Mouse (Mus musculus) lung, embryonic 14.5 days (tissue): ENCODE results near the gene E2f6. TPM values are rescaled to one million over a fixed set of nuclear protein-coding genes. Genes with fewer than 3 reads are reported as not detected.

ENCODE experiments used
- ATAC-seq: fragments of 200-750 bp; cut with Nextera tagmentation; 2 replicates; pipeline ENCODE4 v1.8.0; 2017; ENCODE audit warnings: mild to moderate bottlenecking, moderate TSS enrichment, moderate library complexity; ENCODE audit not compliant: insufficient read depth
- DNase-seq: peaks from one replicate; pipeline ENCODE4 v3.0.0-alpha.2; 2015
- H3K27ac ChIP-seq: fragments of 300-500 bp; sonication (generic); 2 replicates; pipeline ENCODE4 v1.5.1; 2014; ENCODE audit warnings: low read depth, mild to moderate bottlenecking, moderate library complexity
- H3K27me3 ChIP-seq: fragments of 300-500 bp; sonication (generic); 2 replicates; pipeline ENCODE4 v1.6.1; 2014; ENCODE audit warnings: low read length, control low read depth; ENCODE audit not compliant: insufficient read depth
- H3K36me3 ChIP-seq: fragments of 300-500 bp; sonication (generic); 2 replicates; pipeline ENCODE4 v1.6.1; 2014; ENCODE audit warnings: control low read depth; ENCODE audit not compliant: insufficient read depth
- H3K4me1 ChIP-seq: fragments of 300-500 bp; sonication (generic); 2 replicates; pipeline ENCODE4 v1.6.1; 2014; ENCODE audit warnings: antibody characterized with exemption, control low read depth; ENCODE audit not compliant: insufficient read depth
- H3K4me2 ChIP-seq: fragments of 300-500 bp; sonication (generic); 2 replicates; pipeline ENCODE4 v1.6.1; 2014; ENCODE audit warnings: mild to moderate bottlenecking
- H3K4me3 ChIP-seq: fragments of 300-500 bp; sonication (generic); 2 replicates; pipeline ENCODE4 v1.5.1; 2014; ENCODE audit warnings: low read depth, low read length
- H3K9ac ChIP-seq: fragments of 300-500 bp; sonication (generic); 2 replicates; pipeline ENCODE4 v1.6.1; 2014
- H3K9me3 ChIP-seq: fragments of 300-500 bp; sonication (generic); 2 replicates; pipeline ENCODE4 v1.6.1; 2016; ENCODE audit warnings: low read depth, low read length, control low read depth
- CTCF ChIP-seq: IDR thresholded peaks from 2 replicates; pipeline ENCODE4 v1.5.1; 2016; ENCODE audit warnings: antibody characterized with exemption, low read depth
- WGBS: fragments of 180-500 bp; shearing (Covaris S2); extraction: QIAGEN DNeasy Blood & Tissue Kit; methylation state at CpG from one replicate; pipeline ENCODE4 v1.1.7; 2014; 5-methylcytosine and 5-hydroxymethylcytosine counted together
- microRNA-seq: library from miRNA; unstranded; fragments of <30 nt; microRNA quantifications from one replicate; pipeline ENCODE4, GENCODE M21; 2016; ENCODE audit warnings: borderline number of aligned reads
- polyA plus RNA-seq: library from polyadenylated mRNA; unstranded; fragments of >200 nt; fragmentation: Nextera tagmentation; extraction: Ambion mirVana; gene quantifications from 2 replicates; pipeline ENCODE4 v1.2.1, GENCODE M21; 2014

E2f6 gene
- polyA plus RNA-seq, 1 experiment from 2014 or later, result 49.0 TPM

- ATAC-seq, result no peak
- Histone ChIP-seq H3K9ac (no peak overlapping the region), H3K27ac (no peak overlapping the region), H3K4me2 (no peak overlapping the region), H3K27me3 (no peaks in the 10 kb centered on the region), H3K4me1 (peaks cover 21% of the 10 kb centered on the region), H3K36me3 (no peaks in the 10 kb centered on the region), H3K4me3 (no peak overlapping the region), H3K9me3 (no peaks in the 10 kb centered on the region)
- DNase-seq, result no peak
- no peak for TF ChIP-seq CTCF
- 82% methylated on average over 4 of the region's 4 CpGs for whole genome bisulfite sequencing
These were observed 69.3 kb downstream of the E2f6 start for GRCm38 (mm10) chr12:16880077-16880476.

GRCm38 (mm10) chr12:16882442-16882841 lies 71.7 kb downstream of the E2f6 start:
- ATAC-seq (no peak), DNase-seq (no peak)
- Histone ChIP-seq H3K4me1 (0 out of 2 replicates have a peak, but pooled peaks cover 4% of the 10 kb centered on the region), H3K9me3 (no peaks in the 10 kb centered on the region), H3K36me3 (no peaks in the 10 kb centered on the region), H3K27ac (no peak overlapping the region), H3K27me3 (no peaks in the 10 kb centered on the region), H3K4me2 (no peak overlapping the region), H3K4me3 (no peak overlapping the region), H3K9ac (no peak overlapping the region)
- no peak for TF ChIP-seq CTCF
- 71% methylated on average over 3 of the region's 3 CpGs for WGBS

GRCm38 (mm10) chr12:16883111-16883510 lies 72.3 kb downstream of the E2f6 start:
- H3K9ac ChIP-seq, result no peak overlapping the region
- no peak for TF ChIP-seq CTCF
- DNase-seq, result no peak
- H3K4me3 ChIP-seq, result no peak overlapping the region
- H3K36me3 ChIP-seq, result no peaks in the 10 kb centered on the region
- no peaks in the 10 kb centered on the region for H3K27me3 ChIP-seq
- H3K27ac ChIP-seq, result no peak overlapping the region
- H3K4me1 ChIP-seq, result no peaks in the 10 kb centered on the region
- WGBS, result 54% methylated on average over 7 of the region's 7 CpGs
- no peak overlapping the region for H3K4me2 ChIP-seq
- ATAC-seq, result no peak
- no peaks in the 10 kb centered on the region for H3K9me3 ChIP-seq

GRCm38 (mm10) chr12:16884534-16884933 lies 73.8 kb downstream of the E2f6 start:
- Histone ChIP-seq H3K4me3 (no peak overlapping the region), H3K27me3 (no peaks in the 10 kb centered on the region), H3K36me3 (no peaks in the 10 kb centered on the region), H3K4me2 (no peak overlapping the region), H3K4me1 (no peaks in the 10 kb centered on the region), H3K9me3 (no peaks in the 10 kb centered on the region), H3K27ac (no peak overlapping the region), H3K9ac (no peak overlapping the region)
- no peak for ATAC-seq
- DNase-seq, result no peak
- no peak for TF ChIP-seq CTCF
- WGBS, result 93% methylated on average over 4 of the region's 4 CpGs

- ATAC-seq (no peak), DNase-seq (no peak)
- Histone ChIP-seq H3K4me2 (no peak overlapping the region), H3K9ac (no peak overlapping the region), H3K27me3 (no peaks in the 10 kb centered on the region), H3K9me3 (no peaks in the 10 kb centered on the region), H3K27ac (no peak overlapping the region), H3K4me1 (no peaks in the 10 kb centered on the region), H3K36me3 (no peaks in the 10 kb centered on the region), H3K4me3 (no peak overlapping the region)
- no peak for TF ChIP-seq CTCF
- 84% methylated on average over 6 of the region's 6 CpGs for WGBS
These were observed 75.6 kb downstream of the E2f6 start for GRCm38 (mm10) chr12:16886354-16886753.

Small RNA genes within 50 kb of the gene (microRNA-seq; reads per million reads assigned to microRNA genes)
- not detected for gene Gm44305

Other genes with a start within 250 kb of the E2f6 start
- gene Lpin1, start 200.0 kb upstream of the E2f6 start, polyA plus RNA-seq, result 4.0 and 4.6 TPM in 2 replicates
- not detected in 2 replicates for gene Ntsr2, start 157.6 kb upstream of the E2f6 start, polyA plus RNA-seq
- gene Greb1, start 10.1 kb upstream of the E2f6 start, polyA plus RNA-seq, result 3.1 and 4.4 TPM in 2 replicates
- gene Rock2, start 83.9 kb downstream of the E2f6 start, polyA plus RNA-seq, result 22.6 and 23.2 TPM in 2 replicates
- 3.7 and 3.8 TPM in 2 replicates for gene Pqlc3, start 189.4 kb downstream of the E2f6 start, polyA plus RNA-seq
- 0.26 and 0.29 TPM in 2 replicates for gene 2410004P03Rik, start 200.8 kb downstream of the E2f6 start, polyA plus RNA-seq